Mouse (Mus musculus) midbrain, postnatal 0 days (tissue): ENCODE data around the gene Pnma3. TPM values are rescaled to one million over a fixed set of nuclear protein-coding genes. Genes with fewer than 3 reads are reported as not detected.

Source experiments
- ATAC-seq: fragments of 200-750 bp; cut with Nextera tagmentation; 2 replicates; pipeline ENCODE4 v1.8.0; 2017; ENCODE audit warnings: moderate number of reproducible peaks, mild to moderate bottlenecking, moderate TSS enrichment, moderate library complexity; ENCODE audit not compliant: low FRiP score
- DNase-seq: peaks from one replicate; pipeline ENCODE4 v3.0.0-alpha.2; 2015; ENCODE audit warnings: low spot score
- H3K27ac ChIP-seq: fragments of 300-500 bp; sonication (generic); 2 replicates; pipeline ENCODE4 v1.5.1; 2014; ENCODE audit warnings: low read depth, mild to moderate bottlenecking, low read length, mixed read lengths
- H3K27me3 ChIP-seq: fragments of 300-500 bp; sonication (generic); 2 replicates; pipeline ENCODE4 v1.6.1; 2014; ENCODE audit warnings: low read length, control low read depth, mixed read lengths; ENCODE audit not compliant: insufficient read depth
- H3K36me3 ChIP-seq: fragments of 300-500 bp; sonication (generic); 2 replicates; pipeline ENCODE4 v1.6.1; 2014; ENCODE audit warnings: low read length, control low read depth, mixed read lengths; ENCODE audit not compliant: insufficient read depth
- H3K4me1 ChIP-seq: fragments of 300-500 bp; sonication (generic); 2 replicates; pipeline ENCODE4 v1.6.1; 2014; ENCODE audit warnings: mild to moderate bottlenecking, control low read depth, antibody characterized with exemption, low read length, mixed read lengths; ENCODE audit not compliant: insufficient read depth
- H3K4me2 ChIP-seq: fragments of 300-500 bp; sonication (generic); 2 replicates; pipeline ENCODE4 v1.6.1; 2014; ENCODE audit warnings: low read depth, mild to moderate bottlenecking, low read length, mixed read lengths; ENCODE audit not compliant: poor library complexity, severe bottlenecking
- H3K4me3 ChIP-seq: fragments of 300-500 bp; sonication (generic); 2 replicates; pipeline ENCODE4 v1.5.1; 2014; ENCODE audit warnings: low read depth, mild to moderate bottlenecking, low read length, moderate library complexity
- H3K9ac ChIP-seq: fragments of 300-500 bp; sonication (generic); replicated peaks from 2 replicates; pipeline ENCODE4 v1.6.1; 2014; ENCODE audit warnings: mild to moderate bottlenecking, low read length, moderate library complexity, mixed read lengths; ENCODE audit not compliant: poor library complexity, severe bottlenecking
- H3K9me3 ChIP-seq: fragments of 300-500 bp; sonication (generic); 2 replicates; pipeline ENCODE4 v1.6.1; 2016; ENCODE audit warnings: low read length, control low read depth
- CTCF ChIP-seq: IDR thresholded peaks from 2 replicates; pipeline ENCODE4 v1.5.1; 2016; ENCODE audit warnings: antibody characterized with exemption, mild to moderate bottlenecking
- WGBS: fragments of 180-500 bp; shearing (Covaris S2); extraction: QIAGEN DNeasy Blood & Tissue Kit; methylation state at CpG from one replicate; pipeline ENCODE4 v1.1.7; 2014; 5-methylcytosine and 5-hydroxymethylcytosine counted together
- polyA plus RNA-seq: library from polyadenylated mRNA; unstranded; fragments of >200 nt; fragmentation: Nextera tagmentation; extraction: Ambion mirVana; gene quantifications from 2 replicates; pipeline ENCODE4 v1.2.1, GENCODE M21; 2015
- total RNA-seq: library from RNA; depleted of rRNA; stranded (reverse); fragments of >200 nt; gene quantifications from 2 replicates; pipeline ENCODE4 v1.2.3, GENCODE M21; 2014; rRNA removed

Pnma3 gene
- 17.1 and 18.4 TPM in 2 replicates for total RNA-seq
- polyA plus RNA-seq: 5.7 and 7.5 TPM in 2 replicates

GRCm38 (mm10) chrX:73064415-73064793 lies at the start of gene Pnma3:
Gene Pnma3, plus strand, starts transcription at chrX:73064787.
- Histone ChIP-seq H3K36me3 (no peaks in the 10 kb centered on the region), H3K4me2 (peak within 1 kb of the TSS; percentile 60), H3K27ac (peak within 1 kb of the TSS; percentile 57; the same call in 1 of the 2 replicates), H3K4me3 (peak within 1 kb of the TSS; percentile 41), H3K9ac (peak within 1 kb of the TSS; percentile 63), H3K9me3 (no peaks in the 10 kb centered on the region), H3K4me1 (no peaks in the 10 kb centered on the region), H3K27me3 (no peaks in the 10 kb centered on the region)
- 26% methylated on average over 7 of the region's 7 CpGs for WGBS
- no peak for TF ChIP-seq CTCF
- DNase-seq (no peak), ATAC-seq (peak; percentile 58)

GRCm38 (mm10) chrX:73037003-73037402 lies 27.6 kb upstream of the Pnma3 start, which contains the start of gene Pnma5:
Gene Pnma5, minus strand, starts transcription at chrX:73037103.
- no peaks in the 10 kb centered on the region for H3K4me1 ChIP-seq
- H3K9me3 ChIP-seq: no peaks in the 10 kb centered on the region
- H3K4me2 ChIP-seq: no peak within 1 kb of the TSS
- H3K27me3 ChIP-seq: no peaks in the 10 kb centered on the region
- DNase-seq (no peak), ATAC-seq (no peak)
- no peak within 1 kb of the TSS for H3K9ac ChIP-seq
- no peaks in the 10 kb centered on the region for H3K36me3 ChIP-seq
- 78% methylated on average over 1 of the region's 1 CpGs for WGBS
- no peak for TF ChIP-seq CTCF
- H3K27ac ChIP-seq: no peak within 1 kb of the TSS
- H3K4me3 ChIP-seq: no peak within 1 kb of the TSS

GRCm38 (mm10) chrX:73038831-73039230 lies 25.8 kb upstream of the Pnma3 start:
- Histone ChIP-seq H3K36me3 (no peaks in the 10 kb centered on the region), H3K4me2 (no peak overlapping the region), H3K27me3 (no peaks in the 10 kb centered on the region), H3K4me3 (no peak overlapping the region), H3K27ac (no peak overlapping the region), H3K9ac (no peak overlapping the region), H3K9me3 (no peaks in the 10 kb centered on the region), H3K4me1 (no peaks in the 10 kb centered on the region)
- DNase-seq (no peak), ATAC-seq (no peak)
- 89% methylated on average over 8 of the region's 8 CpGs for WGBS
- TF ChIP-seq CTCF: no peak

- WGBS: 81% methylated on average over 12 of the region's 12 CpGs
- no peaks in the 10 kb centered on the region for H3K4me1 ChIP-seq
- H3K36me3 ChIP-seq: no peaks in the 10 kb centered on the region
- no peak overlapping the region for H3K4me3 ChIP-seq
- no peaks in the 10 kb centered on the region for H3K9me3 ChIP-seq
- DNase-seq: no peak
- no peaks in the 10 kb centered on the region for H3K27me3 ChIP-seq
- H3K27ac ChIP-seq: no peak overlapping the region
- TF ChIP-seq CTCF: no peak
- H3K9ac ChIP-seq: no peak overlapping the region
- no peak overlapping the region for H3K4me2 ChIP-seq
- no peak for ATAC-seq
Measured at GRCm38 (mm10) chrX:73039666-73040065, 24.9 kb upstream of the Pnma3 start.

GRCm38 (mm10) chrX:73053860-73054563 lies 10.6 kb upstream of the Pnma3 start:
- DNase-seq: peak; percentile 96
- no peaks in the 10 kb centered on the region for H3K27me3 ChIP-seq
- 17% methylated on average over 14 of the region's 14 CpGs for WGBS
- peak; percentile 96 for ATAC-seq
- peak; percentile 92 for TF ChIP-seq CTCF
- H3K9ac ChIP-seq: no peak overlapping the region
- H3K9me3 ChIP-seq: no peaks in the 10 kb centered on the region
- H3K4me3 ChIP-seq: no peak overlapping the region
- no peak overlapping the region; the same call in 1 of the 2 replicates for H3K4me2 ChIP-seq
- H3K4me1 ChIP-seq: no peaks in the 10 kb centered on the region
- no peaks in the 10 kb centered on the region for H3K36me3 ChIP-seq
- H3K27ac ChIP-seq: no peak overlapping the region; the same call in 1 of the 2 replicates

- Histone ChIP-seq H3K27ac (no peak overlapping the region), H3K4me2 (no peak overlapping the region), H3K27me3 (no peaks in the 10 kb centered on the region), H3K4me3 (no peak overlapping the region), H3K9ac (no peak overlapping the region), H3K36me3 (no peaks in the 10 kb centered on the region), H3K9me3 (no peaks in the 10 kb centered on the region), H3K4me1 (no peaks in the 10 kb centered on the region)
- TF ChIP-seq CTCF: no peak
- ATAC-seq: no peak
- 71% methylated on average over 1 of the region's 1 CpGs for WGBS
- no peak for DNase-seq
Measured at GRCm38 (mm10) chrX:73061528-73061927, 3.1 kb upstream of the Pnma3 start.
